Mouse (Mus musculus) forebrain, embryonic 12.5 days (tissue): ENCODE data around the gene Dad1. TPM values are rescaled to one million over a fixed set of nuclear protein-coding genes. Genes with fewer than 3 reads are reported as not detected.

Source experiments
- ATAC-seq: fragments of 200-750 bp; cut with Nextera tagmentation; 2 replicates; pipeline ENCODE4 v1.8.0; 2017; ENCODE audit warnings: moderate TSS enrichment; ENCODE audit not compliant: low FRiP score
- H3K27ac ChIP-seq: fragments of 300-500 bp; sonication (generic); 2 replicates; pipeline ENCODE4 v1.5.1; 2016; ENCODE audit warnings: mild to moderate bottlenecking
- H3K27me3 ChIP-seq: fragments of 300-500 bp; sonication (generic); 2 replicates; pipeline ENCODE4 v1.6.1; 2016; ENCODE audit warnings: mild to moderate bottlenecking
- H3K36me3 ChIP-seq: fragments of 300-500 bp; sonication (generic); replicated peaks from 2 replicates; pipeline ENCODE4 v1.6.1; 2016; ENCODE audit warnings: mild to moderate bottlenecking
- H3K4me1 ChIP-seq: fragments of 300-500 bp; sonication (generic); 2 replicates; pipeline ENCODE4 v1.6.1; 2016
- H3K4me2 ChIP-seq: fragments of 300-500 bp; sonication (generic); 2 replicates; pipeline ENCODE4 v1.6.1; 2016; ENCODE audit warnings: mild to moderate bottlenecking, moderate library complexity
- H3K4me3 ChIP-seq: fragments of 300-500 bp; sonication (generic); replicated peaks from 2 replicates; pipeline ENCODE4 v1.5.1; 2016; ENCODE audit warnings: mild to moderate bottlenecking
- H3K9ac ChIP-seq: fragments of 300-500 bp; sonication (generic); 2 replicates; pipeline ENCODE4 v1.6.1; 2016; ENCODE audit warnings: mild to moderate bottlenecking
- H3K9me3 ChIP-seq: fragments of 300-500 bp; sonication (generic); 2 replicates; pipeline ENCODE4 v1.6.1; 2016
- WGBS: fragments of 180-500 bp; shearing (Covaris S2); methylation state at CpG from one replicate; pipeline ENCODE4 v1.1.7; 2016; 5-methylcytosine and 5-hydroxymethylcytosine counted together
- polyA plus RNA-seq: library from polyadenylated mRNA; unstranded; fragments of >200 nt; fragmentation: Nextera tagmentation; extraction: Ambion mirVana; gene quantifications from 2 replicates; pipeline ENCODE4 v1.2.1, GENCODE M21; 2016

Dad1 gene
- polyA plus RNA-seq, 1 experiment from 2014 or later, result 241 TPM

GRCm38 (mm10) chr14:54220726-54221494, 33.0 kb downstream of the Dad1 start:
- Histone ChIP-seq H3K4me3 (no peak overlapping the region), H3K36me3 (no peaks in the 10 kb centered on the region), H3K9me3 (no peaks in the 10 kb centered on the region), H3K4me1 (peaks cover 4% of the 10 kb centered on the region), H3K9ac (no peak overlapping the region), H3K27ac (no peak overlapping the region), H3K27me3 (no peaks in the 10 kb centered on the region), H3K4me2 (no peak overlapping the region)
- WGBS, result 86% methylated on average over 8 of the region's 8 CpGs
- ATAC-seq, result no peak

- no peak overlapping the region for H3K4me2 ChIP-seq
- H3K4me1 ChIP-seq, result peaks cover 3% of the 10 kb centered on the region; the same call in 1 of the 2 replicates
- H3K27me3 ChIP-seq, result no peaks in the 10 kb centered on the region
- H3K4me3 ChIP-seq, result no peak overlapping the region
- WGBS, result 84% methylated on average over 7 of the region's 7 CpGs
- no peak for ATAC-seq
- no peaks in the 10 kb centered on the region for H3K36me3 ChIP-seq
- no peak overlapping the region for H3K9ac ChIP-seq
- H3K27ac ChIP-seq, result no peak overlapping the region
- H3K9me3 ChIP-seq, result no peaks in the 10 kb centered on the region
These were observed 34.1 kb downstream of the Dad1 start for GRCm38 (mm10) chr14:54219849-54220248.

- H3K27ac ChIP-seq, result no peak overlapping the region
- H3K36me3 ChIP-seq, result no peaks in the 10 kb centered on the region
- no peak for ATAC-seq
- no peak overlapping the region for H3K4me2 ChIP-seq
- no peaks in the 10 kb centered on the region for H3K9me3 ChIP-seq
- peaks cover 5% of the 10 kb centered on the region; the same call in 1 of the 2 replicates for H3K4me1 ChIP-seq
- no peak overlapping the region for H3K4me3 ChIP-seq
- 49% methylated on average over 8 of the region's 8 CpGs for WGBS
- H3K9ac ChIP-seq, result no peak overlapping the region
- no peaks in the 10 kb centered on the region for H3K27me3 ChIP-seq
These were observed 34.6 kb downstream of the Dad1 start for GRCm38 (mm10) chr14:54219256-54219655.

- Histone ChIP-seq H3K36me3 (no peaks in the 10 kb centered on the region), H3K4me2 (no peak overlapping the region), H3K9me3 (no peaks in the 10 kb centered on the region), H3K27me3 (no peaks in the 10 kb centered on the region), H3K27ac (no peak overlapping the region), H3K9ac (no peak overlapping the region), H3K4me3 (no peak overlapping the region), H3K4me1 (peaks cover 5% of the 10 kb centered on the region; the same call in 1 of the 2 replicates)
- no peak for ATAC-seq
- 77% methylated on average over 9 of the region's 9 CpGs for WGBS
These were observed 35.2 kb downstream of the Dad1 start for GRCm38 (mm10) chr14:54218721-54219120.

- WGBS, result 85% methylated on average over 1 of the region's 1 CpGs
- no peak overlapping the region for H3K4me2 ChIP-seq
- H3K4me3 ChIP-seq, result no peak overlapping the region
- no peak overlapping the region for H3K27ac ChIP-seq
- H3K27me3 ChIP-seq, result no peaks in the 10 kb centered on the region
- ATAC-seq, result no peak
- H3K9ac ChIP-seq, result no peak overlapping the region
- H3K4me1 ChIP-seq, result peaks cover 5% of the 10 kb centered on the region; the same call in 1 of the 2 replicates
- H3K36me3 ChIP-seq, result no peaks in the 10 kb centered on the region
- H3K9me3 ChIP-seq, result no peaks in the 10 kb centered on the region
These were observed 35.7 kb downstream of the Dad1 start for GRCm38 (mm10) chr14:54218233-54218632.

- no peaks in the 10 kb centered on the region for H3K27me3 ChIP-seq
- no peak overlapping the region for H3K9ac ChIP-seq
- no peak overlapping the region for H3K4me2 ChIP-seq
- H3K4me1 ChIP-seq, result peaks cover 5% of the 10 kb centered on the region; the same call in 1 of the 2 replicates
- H3K27ac ChIP-seq, result no peak overlapping the region
- WGBS, result 92% methylated on average over 7 of the region's 7 CpGs
- no peaks in the 10 kb centered on the region for H3K9me3 ChIP-seq
- no peaks in the 10 kb centered on the region for H3K36me3 ChIP-seq
- no peak overlapping the region for H3K4me3 ChIP-seq
- ATAC-seq, result no peak
These were observed 37.8 kb downstream of the Dad1 start for GRCm38 (mm10) chr14:54216126-54216525.

GRCm38 (mm10) chr14:54214901-54215300, 39.0 kb downstream of the Dad1 start:
- Histone ChIP-seq H3K27me3 (no peaks in the 10 kb centered on the region), H3K27ac (no peak overlapping the region), H3K4me3 (no peak overlapping the region), H3K36me3 (no peaks in the 10 kb centered on the region), H3K9ac (no peak overlapping the region), H3K9me3 (no peaks in the 10 kb centered on the region), H3K4me1 (peaks cover 5% of the 10 kb centered on the region; the same call in 1 of the 2 replicates), H3K4me2 (no peak overlapping the region)
- 77% methylated on average over 10 of the region's 10 CpGs for WGBS
- ATAC-seq, result no peak

GRCm38 (mm10) chr14:54214477-54214876, 39.4 kb downstream of the Dad1 start:
- 43% methylated on average over 2 of the region's 2 CpGs for WGBS
- H3K36me3 ChIP-seq, result no peaks in the 10 kb centered on the region
- H3K9me3 ChIP-seq, result no peaks in the 10 kb centered on the region
- H3K4me3 ChIP-seq, result no peak overlapping the region
- peaks cover 5% of the 10 kb centered on the region; the same call in 1 of the 2 replicates for H3K4me1 ChIP-seq
- no peaks in the 10 kb centered on the region for H3K27me3 ChIP-seq
- H3K27ac ChIP-seq, result no peak overlapping the region
- no peak overlapping the region for H3K4me2 ChIP-seq
- H3K9ac ChIP-seq, result no peak overlapping the region
- ATAC-seq, result no peak

- H3K4me1 ChIP-seq, result peaks cover 5% of the 10 kb centered on the region; the same call in 1 of the 2 replicates
- H3K4me3 ChIP-seq, result no peak overlapping the region
- 83% methylated on average over 2 of the region's 2 CpGs for WGBS
- H3K27me3 ChIP-seq, result no peaks in the 10 kb centered on the region
- no peak overlapping the region for H3K27ac ChIP-seq
- no peaks in the 10 kb centered on the region for H3K9me3 ChIP-seq
- H3K36me3 ChIP-seq, result no peaks in the 10 kb centered on the region
- H3K4me2 ChIP-seq, result no peak overlapping the region
- H3K9ac ChIP-seq, result no peak overlapping the region
- ATAC-seq, result no peak
These were observed 40.2 kb downstream of the Dad1 start for GRCm38 (mm10) chr14:54213734-54214133.

- Histone ChIP-seq H3K4me3 (no peak overlapping the region), H3K27me3 (no peaks in the 10 kb centered on the region), H3K36me3 (no peaks in the 10 kb centered on the region), H3K9me3 (no peaks in the 10 kb centered on the region), H3K9ac (no peak overlapping the region), H3K27ac (no peak overlapping the region), H3K4me2 (no peak overlapping the region), H3K4me1 (peaks cover 5% of the 10 kb centered on the region; the same call in 1 of the 2 replicates)
- ATAC-seq, result no peak
- WGBS, result 90% methylated on average over 5 of the region's 5 CpGs
These were observed 42.1 kb downstream of the Dad1 start for GRCm38 (mm10) chr14:54211755-54212154.

GRCm38 (mm10) chr14:54211199-54211598, 42.7 kb downstream of the Dad1 start:
- Histone ChIP-seq H3K36me3 (no peaks in the 10 kb centered on the region), H3K9ac (no peak overlapping the region), H3K4me2 (no peak overlapping the region), H3K4me3 (no peak overlapping the region), H3K9me3 (no peaks in the 10 kb centered on the region), H3K27ac (no peak overlapping the region), H3K27me3 (no peaks in the 10 kb centered on the region), H3K4me1 (peaks cover 5% of the 10 kb centered on the region; the same call in 1 of the 2 replicates)
- no peak for ATAC-seq
- 90% methylated on average over 8 of the region's 8 CpGs for WGBS

GRCm38 (mm10) chr14:54210401-54210800, 43.5 kb downstream of the Dad1 start:
- Histone ChIP-seq H3K4me1 (peaks cover 5% of the 10 kb centered on the region; the same call in 1 of the 2 replicates), H3K36me3 (no peaks in the 10 kb centered on the region), H3K27ac (no peak overlapping the region), H3K9me3 (no peaks in the 10 kb centered on the region), H3K4me3 (no peak overlapping the region), H3K27me3 (no peaks in the 10 kb centered on the region), H3K4me2 (no peak overlapping the region), H3K9ac (no peak overlapping the region)
- 89% methylated on average over 2 of the region's 2 CpGs for WGBS
- ATAC-seq, result no peak

GRCm38 (mm10) chr14:54209932-54210331, 44.0 kb downstream of the Dad1 start:
- no peaks in the 10 kb centered on the region for H3K36me3 ChIP-seq
- WGBS, result 86% methylated on average over 5 of the region's 5 CpGs
- H3K4me1 ChIP-seq, result peaks cover 3% of the 10 kb centered on the region; the same call in 1 of the 2 replicates
- H3K9me3 ChIP-seq, result no peaks in the 10 kb centered on the region
- no peaks in the 10 kb centered on the region for H3K27me3 ChIP-seq
- no peak overlapping the region for H3K27ac ChIP-seq
- no peak for ATAC-seq
- H3K4me2 ChIP-seq, result no peak overlapping the region
- no peak overlapping the region for H3K4me3 ChIP-seq
- H3K9ac ChIP-seq, result no peak overlapping the region
